Mouse (Mus musculus): ENCODE measurements around the gene Gm340. TPM values are rescaled to one million over a fixed set of nuclear protein-coding genes. Genes with fewer than 3 reads are reported as not detected.

Gm340 gene
- total and polyA plus RNA-seq, 3 experiments = 3.3 to 5.3 (median 4.5) TPM

DNA sequence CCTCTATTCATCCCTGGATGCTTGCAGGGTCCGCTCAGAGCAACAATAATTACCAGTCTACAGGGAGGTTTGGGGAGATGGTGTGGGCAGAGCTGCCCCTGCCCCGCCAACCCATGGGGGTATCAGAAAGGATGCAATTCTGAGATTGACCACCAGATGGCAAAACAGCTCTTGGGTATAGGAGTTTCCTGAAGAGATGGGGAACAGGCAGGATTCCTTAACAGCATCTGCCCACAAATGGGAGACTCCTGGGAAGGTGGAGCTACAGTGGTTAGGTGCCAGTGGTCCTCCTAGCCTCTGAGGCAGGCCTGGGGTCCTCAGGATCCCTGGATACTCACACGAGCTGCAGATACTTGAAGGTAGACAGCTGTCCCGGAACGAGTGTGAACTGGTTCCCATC, 47.4 kb downstream of the Gm340 start:
- DNase-seq (ENCODE audit: extremely low read depth) = peak; percentile 52
- H3K4me1 ChIP-seq (ENCODE audit: control insufficient read depth in 1 of 2, insufficient read depth in 2 of 2) = peaks cover 6 to 8% of the 10 kb centered on the region in 2 experiments; a peak in 3 of 4 replicates
- in situ Hi-C loops (cut with MboI; ENCODE audit: low pct_ligation_motif_present, low pct_unique_long_range_greater_than_20kb, low sequenced_read_pairs) (loop anchor here (10.0 kb wide), 1 partner anchor 325 kb away; no protein-coding TSS in a partner anchor), dilution Hi-C loops (cut with MboI; ENCODE audit: extremely low pct_ligation_motif_present, extremely low pct_unique_long_range_greater_than_20kb, low sequenced_read_pairs) (no loop called here)
- no peak overlapping the region for H3K4me3 ChIP-seq (replicated peaks in 1 of 3; ENCODE audit: low read depth in 2 of 3, low read length in 2 of 3, poor library complexity in 1 of 3)
- no peaks in the 10 kb centered on the region for H3K79me2 ChIP-seq (replicated peaks; ENCODE audit: control insufficient read depth, extremely low read depth, insufficient read depth, poor library complexity, severe bottlenecking)
- H3K27ac ChIP-seq (ENCODE audit: insufficient read depth, low read depth) = no peak overlapping the region
- no peak overlapping the region for H3K4me2 ChIP-seq (ENCODE audit: insufficient read depth, low read depth, poor library complexity, severe bottlenecking)
- peaks cover 3% of the 10 kb centered on the region for H3K9me3 ChIP-seq (replicated peaks; ENCODE audit: low read length)
- no peak overlapping the region for H3K9ac ChIP-seq (ENCODE audit: insufficient read depth, low read depth)
- TF ChIP-seq POLR2A (IDR thresholded peaks at IDR 0.05; ENCODE audit: low read depth, low read length) = no peak
- peak; percentile 77 to 90 for TF ChIP-seq CTCF (conservative IDR thresholded peaks at IDR 0.05 in 1 of 2, IDR thresholded peaks at IDR 0.05 in 1 of 2; ENCODE audit: low read depth in 2 of 2, low read length in 2 of 2)
- peak; percentile 81 for TF ChIP-seq SMC3 (IDR thresholded peaks at IDR 0.05; ENCODE audit: low read depth, low read length)
- no peak for TF ChIP-seq NELFE (IDR thresholded peaks at IDR 0.05; ENCODE audit: low read depth, low read length)
- TF ChIP-seq RAD21 (IDR thresholded peaks at IDR 0.05; ENCODE audit: low read depth, low read length) = peak; percentile 66
- TF ChIP-seq ZMIZ1 (IDR thresholded peaks at IDR 0.05; ENCODE audit: low read depth, low read length) = no peak
- no peak for TF ChIP-seq KAT2A (IDR thresholded peaks at IDR 0.05; ENCODE audit: insufficient replicate concordance, low read length)
- no peaks in the 10 kb centered on the region for H3K36me3 ChIP-seq (replicated peaks in 1 of 2; ENCODE audit: control insufficient read depth in 1 of 2, insufficient read depth in 1 of 2, low read length in 1 of 2)
- peaks cover 34% of the 10 kb centered on the region for H3K27me3 ChIP-seq (replicated peaks)

DNA sequence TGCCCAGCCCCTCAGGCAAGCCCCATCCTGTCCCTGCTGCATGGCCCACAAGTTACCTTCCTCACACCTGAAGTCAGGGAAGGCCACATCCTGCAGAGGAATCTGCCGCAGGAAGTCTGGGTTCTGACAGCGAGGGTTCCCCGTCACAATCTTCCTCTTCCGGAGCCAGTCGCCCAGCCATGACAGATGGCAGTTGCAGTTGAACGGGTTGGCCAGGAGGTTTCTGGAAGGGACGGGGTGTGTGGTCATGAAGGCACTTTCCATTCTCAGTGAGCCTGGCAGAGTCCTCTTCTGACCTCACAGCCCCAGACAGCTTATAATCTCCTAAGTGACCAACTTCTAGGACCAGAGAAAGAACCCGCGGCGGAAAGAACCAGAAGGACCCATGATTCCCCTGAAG, 51.9 kb downstream of the Gm340 start:
- H3K27ac ChIP-seq (ENCODE audit: insufficient read depth, low read depth) = no peak overlapping the region
- no peaks in the 10 kb centered on the region for H3K79me2 ChIP-seq (replicated peaks; ENCODE audit: control insufficient read depth, extremely low read depth, insufficient read depth, poor library complexity, severe bottlenecking)
- in situ Hi-C loops (cut with MboI; ENCODE audit: low pct_ligation_motif_present, low pct_unique_long_range_greater_than_20kb, low sequenced_read_pairs) (no loop called here), dilution Hi-C loops (cut with MboI; ENCODE audit: extremely low pct_ligation_motif_present, extremely low pct_unique_long_range_greater_than_20kb, low sequenced_read_pairs) (no loop called here)
- H3K9ac ChIP-seq (ENCODE audit: insufficient read depth, low read depth) = no peak overlapping the region
- TF ChIP-seq ZC3H11A (IDR thresholded peaks at IDR 0.05; ENCODE audit: low read depth, low read length) (no peak), CTCF (conservative IDR thresholded peaks at IDR 0.05 in 1 of 2, IDR thresholded peaks at IDR 0.05 in 1 of 2; ENCODE audit: low read depth in 2 of 2, low read length in 2 of 2) (no peak), RAD21 (IDR thresholded peaks at IDR 0.05; ENCODE audit: low read depth, low read length) (no peak), RCOR1 (conservative IDR thresholded peaks at IDR 0.05; ENCODE audit: low read depth, low read length) (no peak), MEF2A (IDR thresholded peaks at IDR 0.05; ENCODE audit: borderline replicate concordance, low read depth, low read length) (no peak), MAZ (IDR thresholded peaks at IDR 0.05; ENCODE audit: low read depth, low read length) (no peak), NELFE (IDR thresholded peaks at IDR 0.05; ENCODE audit: low read depth, low read length) (no peak), POLR2A (IDR thresholded peaks at IDR 0.05; ENCODE audit: low read depth, low read length) (no peak), UBTF (IDR thresholded peaks at IDR 0.05; ENCODE audit: low read depth, low read length) (no peak), IRF4 (IDR thresholded peaks at IDR 0.05; ENCODE audit: low read depth, low read length) (no peak), E2F4 (IDR thresholded peaks at IDR 0.05; ENCODE audit: insufficient replicate concordance, low read depth, low read length) (no peak), HCFC1 (IDR thresholded peaks at IDR 0.05; ENCODE audit: low read depth, low read length) (peak; percentile 12; the same call in 1 of the 2 replicates), NRF1 (IDR thresholded peaks at IDR 0.05; ENCODE audit: low read depth, low read length) (no peak), SMC3 (IDR thresholded peaks at IDR 0.05; ENCODE audit: low read depth, low read length) (no peak), ELF1 (IDR thresholded peaks at IDR 0.05; ENCODE audit: low read depth, low read length) (peak; percentile 35; the same call in 1 of the 2 replicates), MXI1 (IDR thresholded peaks at IDR 0.05; ENCODE audit: low read depth, low read length) (no peak)
- H3K4me2 ChIP-seq (ENCODE audit: insufficient read depth, low read depth, poor library complexity, severe bottlenecking) = peak overlapping the region; percentile 19; the same call in 1 of the 2 replicates
- DNase-seq (ENCODE audit: extremely low read depth) = no peak
- no peaks in the 10 kb centered on the region for H3K36me3 ChIP-seq (replicated peaks in 1 of 2; ENCODE audit: control insufficient read depth in 1 of 2, insufficient read depth in 1 of 2, low read length in 1 of 2)
- no peaks in the 10 kb centered on the region for H3K9me3 ChIP-seq (replicated peaks; ENCODE audit: low read length)
- H3K4me3 ChIP-seq (replicated peaks in 1 of 3; ENCODE audit: low read depth in 2 of 3, low read length in 2 of 3, poor library complexity in 1 of 3) = peak overlapping the region in 2 of 3 experiments; percentile 16 to 27
- peaks cover 6 to 9% of the 10 kb centered on the region in 2 experiments; a peak in 3 of 4 replicates for H3K4me1 ChIP-seq (ENCODE audit: control insufficient read depth in 1 of 2, insufficient read depth in 2 of 2)
- H3K27me3 ChIP-seq (replicated peaks) = peaks cover 47% of the 10 kb centered on the region
